Comparison of ENCODE assay signal across 12 mouse cellular contexts in the genomic region with DNA sequence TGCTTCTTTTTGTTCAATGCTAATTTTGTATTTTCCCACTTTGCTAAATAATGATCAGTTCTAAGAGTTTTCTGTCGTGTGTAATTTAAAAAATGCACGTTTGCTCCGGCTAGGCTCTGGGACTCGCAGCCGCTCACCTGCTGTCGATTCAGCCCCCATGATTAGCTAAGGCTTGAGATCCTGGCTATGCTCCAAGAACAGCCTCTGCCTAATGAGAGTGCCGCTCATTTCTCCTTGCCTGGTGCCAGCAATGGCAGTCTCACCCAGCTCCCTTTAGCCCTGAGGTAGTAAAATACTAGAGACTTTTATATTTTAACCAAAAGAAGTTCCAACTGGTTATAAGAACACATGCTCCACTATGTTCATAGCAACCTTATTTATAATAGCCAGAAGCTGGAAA. TPM values are rescaled to one million over a fixed set of nuclear protein-coding genes. Genes with fewer than 3 reads are reported as not detected.
DNase-seq lines count a peak whose midpoint lies in the region; ATAC-seq lines count a peak whose summit lies in the region.
"Had no signal": no experiment of that assay in that cellular context is flagged by ENCODE, and none has a peak within 500 bp of the region (broad histone marks: within the 10 kb centered on the region; RNA-seq: fewer than 3 reads in every experiment).

No protein-coding gene starts in this region.

- H3K9ac ChIP-seq in hindbrain, embryonic 15.5 days, result no peak overlapping the region
- H3K9ac ChIP-seq in intestine, embryonic 16.5 days (ENCODE audit: low read depth, low read length), result no peak overlapping the region

- no peak for DNase-seq in hindbrain, embryonic 10.5 days (ENCODE audit: low spot score)
- peak; percentile 8 to 23 for DNase-seq in right cerebral cortex, adult 2 months (ENCODE audit: low spot score in 2 of 2)
- no peak for DNase-seq in right cerebral cortex, postnatal 25 days
- peak; percentile 7 to 16 for DNase-seq in kidney, postnatal 36 days
- DNase-seq in retina, postnatal 7 days (ENCODE audit: low read depth, low spot score), result peak; percentile 23
- no peak for DNase-seq in thymus, postnatal 10 days (ENCODE audit: low spot score in 2 of 2)
- DNase-seq: lung, postnatal 4 days; thymus, postnatal 4 days had no signal

- no peak overlapping the region for H3K27ac ChIP-seq in hindbrain, embryonic 15.5 days (replicated peaks)
- no peak overlapping the region for H3K27ac ChIP-seq in hindbrain, embryonic 10.5 days
- H3K27ac ChIP-seq in intestine, embryonic 16.5 days (ENCODE audit: low read length), result no peak overlapping the region

- H3K9me3 ChIP-seq in hindbrain, embryonic 15.5 days, result no peaks in the 10 kb centered on the region
- H3K9me3 ChIP-seq in hindbrain, embryonic 10.5 days, result no peaks in the 10 kb centered on the region
- no peaks in the 10 kb centered on the region for H3K9me3 ChIP-seq in intestine, embryonic 16.5 days (ENCODE audit: control insufficient read depth, low read length)

- WGBS in hindbrain, embryonic 15.5 days, result 50% methylated on average over 7 of the region's 7 CpGs
- WGBS in hindbrain, embryonic 10.5 days, result 88% methylated on average over 7 of the region's 7 CpGs
- WGBS in intestine, embryonic 16.5 days, result 71% methylated on average over 7 of the region's 7 CpGs

- H3K27me3 ChIP-seq in hindbrain, embryonic 15.5 days, result no peaks in the 10 kb centered on the region
- H3K27me3 ChIP-seq in hindbrain, embryonic 10.5 days (ENCODE audit: insufficient read depth, poor library complexity, severe bottlenecking), result no peaks in the 10 kb centered on the region
- H3K27me3 ChIP-seq in intestine, embryonic 16.5 days (replicated peaks; ENCODE audit: control insufficient read depth, insufficient read depth, low read length), result no peaks in the 10 kb centered on the region

- H3K4me1 ChIP-seq in hindbrain, embryonic 15.5 days (replicated peaks), result no peaks in the 10 kb centered on the region
- H3K4me1 ChIP-seq in hindbrain, embryonic 10.5 days (replicated peaks), result no peaks in the 10 kb centered on the region
- H3K4me1 ChIP-seq in intestine, embryonic 16.5 days (ENCODE audit: control insufficient read depth, insufficient read depth, low read length), result no peaks in the 10 kb centered on the region

- ATAC-seq in hindbrain, embryonic 15.5 days (ENCODE audit: low FRiP score, low read depth), result 0 out of 2 replicates have a peak, but pooled peaks have one; percentile 61
- ATAC-seq in intestine, embryonic 16.5 days, result no peak

- H3K4me3 ChIP-seq in hindbrain, embryonic 15.5 days, result no peak overlapping the region
- H3K4me3 ChIP-seq in hindbrain, embryonic 10.5 days, result no peak overlapping the region
- no peak overlapping the region for H3K4me3 ChIP-seq in intestine, embryonic 16.5 days (ENCODE audit: low read length)
- H3K4me3 ChIP-seq: erythroblast, embryonic 14.5 days had no signal

- 0 out of 2 replicates have a peak overlapping the region, but pooled peaks have one; percentile 19 for H3K4me2 ChIP-seq in hindbrain, embryonic 15.5 days
- no peak overlapping the region for H3K4me2 ChIP-seq in intestine, embryonic 16.5 days (ENCODE audit: low read depth, low read length)

- H3K36me3 ChIP-seq in hindbrain, embryonic 15.5 days, result no peaks in the 10 kb centered on the region
- no peaks in the 10 kb centered on the region for H3K36me3 ChIP-seq in hindbrain, embryonic 10.5 days
- H3K36me3 ChIP-seq in intestine, embryonic 16.5 days (ENCODE audit: control insufficient read depth, insufficient read depth, low read length), result no peaks in the 10 kb centered on the region

RNA-seq across cellular contexts. Expression of a gene that starts 56.4 kb away (rescaled TPM):
- not detected in 2 replicates for polyA plus RNA-seq in hindbrain, embryonic 15.5 days (2015; fragmentation: Nextera tagmentation; extraction: Ambion mirVana)
- not detected in 2 replicates for polyA plus RNA-seq in hindbrain, embryonic 10.5 days (2016; fragmentation: Nextera tagmentation; extraction: Ambion mirVana)
- not detected in 2 replicates for polyA plus RNA-seq in intestine, embryonic 16.5 days (2015; fragmentation: Nextera tagmentation; extraction: Ambion mirVana)
- polyA plus RNA-seq: erythroblast, embryonic 14.5 days; limb, embryonic 11.5 days had no signal

Comparison
In these comparisons a context has a peak if more than half of its experiments do, and no peak if none do; other contexts are left out.
1. DNase-seq: peak in right cerebral cortex, adult 2 months (2 of 2), kidney, postnatal 36 days (2 of 2) and retina, postnatal 7 days (single experiment); none in hindbrain, embryonic 10.5 days (single experiment), right cerebral cortex, postnatal 25 days (single experiment) and thymus, postnatal 10 days (0 of 2).